In the genomic region with DNA sequence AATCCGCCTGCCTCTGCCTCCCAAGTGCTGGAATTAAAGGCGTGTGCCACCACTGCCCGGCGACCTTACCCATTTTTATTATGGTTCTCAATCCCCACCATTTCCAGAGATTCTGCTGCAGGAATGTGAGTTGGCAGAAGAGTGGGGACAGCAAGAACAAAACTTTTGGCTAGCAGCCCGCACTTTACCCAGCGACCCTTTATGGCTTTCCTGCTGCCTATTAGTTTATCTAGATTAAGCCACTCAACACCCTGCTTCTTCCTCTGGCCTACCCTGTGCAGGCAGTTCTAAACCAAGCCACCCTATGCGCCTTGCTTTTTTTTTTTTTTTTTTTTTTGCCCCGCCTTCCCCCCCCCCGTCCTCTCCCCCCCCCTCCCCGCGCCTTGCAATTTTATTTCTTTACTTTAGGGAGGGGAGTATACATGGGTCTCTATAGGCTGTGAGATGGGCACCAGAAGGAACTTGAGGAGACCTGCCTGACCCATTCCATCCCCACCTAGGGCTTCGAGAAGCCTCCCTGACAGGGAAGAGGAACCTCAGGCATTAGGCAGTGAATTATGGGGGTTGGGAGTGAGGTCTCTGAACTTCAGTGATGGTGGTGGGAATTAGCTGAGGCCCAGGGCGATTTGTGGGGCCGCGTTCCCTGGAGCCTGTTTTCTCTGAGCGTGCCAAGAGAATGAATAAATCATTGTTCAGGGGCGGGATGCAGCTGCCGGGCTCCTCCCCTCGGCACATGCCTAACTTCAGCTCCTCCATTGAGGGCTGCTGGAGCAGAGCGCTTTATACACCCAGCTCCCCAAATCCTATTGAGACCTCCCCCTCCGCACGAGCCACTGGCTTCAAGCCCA, we compare ENCODE assay signal across 9 mouse cellular contexts. TPM values are rescaled to one million over a fixed set of nuclear protein-coding genes. Genes with fewer than 3 reads are reported as not detected.
A peak's percentile ranks its signal among the peaks of the same experiment; 100 is the strongest.
DNase-seq lines count a peak whose midpoint lies in the region; ATAC-seq and TF ChIP-seq lines count a peak whose summit lies in the region.
"Had no signal": no experiment of that assay in that cellular context is flagged by ENCODE, and none has a peak within 500 bp of the region (broad histone marks: within the 10 kb centered on the region; RNA-seq: fewer than 3 reads in every experiment).

No protein-coding gene starts in this region.

- H3K9me3 ChIP-seq in heart, postnatal 0 days (replicated peaks; ENCODE audit: control insufficient read depth, low read length), result no peaks in the 10 kb centered on the region

- peak overlapping the region; percentile 15; the same call in 1 of the 2 replicates for H3K4me3 ChIP-seq in brown adipose tissue, adult 24 weeks (ENCODE audit: insufficient read depth, low read depth, low read length)
- H3K4me3 ChIP-seq in heart, postnatal 0 days (ENCODE audit: low read depth, low read length), result no peak overlapping the region
- H3K4me3 ChIP-seq: erythroblast, embryonic 14.5 days had no signal

- no peaks in the 10 kb centered on the region for H3K27me3 ChIP-seq in heart, postnatal 0 days (ENCODE audit: control insufficient read depth, insufficient read depth, low read length)

- no peak for TF ChIP-seq CTCF in heart, postnatal 0 days (IDR thresholded peaks at IDR 0.05; ENCODE audit: low read depth)

- no peak overlapping the region for H3K9ac ChIP-seq in heart, postnatal 0 days (replicated peaks; ENCODE audit: low read depth, low read length)

- no peak for ATAC-seq in heart, postnatal 0 days (ENCODE audit: insufficient read depth, low read depth)
- ATAC-seq in activated CD4-positive, CD25-positive, alpha-beta regulatory T cell, adult 4 months, result no peak

- WGBS in heart, postnatal 0 days, result 19% methylated on average over 20 of the region's 22 CpGs

- H3K4me2 ChIP-seq in heart, postnatal 0 days (ENCODE audit: low read depth, low read length), result peak overlapping the region; percentile 8; the same call in 1 of the 2 replicates

- H3K36me3 ChIP-seq in heart, postnatal 0 days (replicated peaks; ENCODE audit: control insufficient read depth, insufficient read depth, low read length), result no peaks in the 10 kb centered on the region

- TF ChIP-seq EP300 in heart, postnatal 0 days (IDR thresholded peaks at IDR 0.05; ENCODE audit: low read depth), result no peak

- no peak overlapping the region for H3K27ac ChIP-seq in brown adipose tissue, adult 24 weeks (replicated peaks; ENCODE audit: low read depth, low read length)
- no peak overlapping the region for H3K27ac ChIP-seq in heart, postnatal 0 days (ENCODE audit: low read depth)

- H3K4me1 ChIP-seq in brown adipose tissue, adult 24 weeks (ENCODE audit: control insufficient read depth, insufficient read depth, insufficient read length, low read length), result peaks cover 2% of the 10 kb centered on the region; the same call in 1 of the 2 replicates
- 0 out of 2 replicates have a peak, but pooled peaks cover 4% of the 10 kb centered on the region for H3K4me1 ChIP-seq in heart, postnatal 0 days (ENCODE audit: control insufficient read depth, insufficient read depth)

- peak; percentile 31 to 38 for DNase-seq in cerebellum, postnatal 10 days
- DNase-seq in cerebellum, adult 11-12 months, result no peak
- DNase-seq in heart, postnatal 0 days (ENCODE audit: low spot score), result peak; percentile 16
- peak; percentile 52 to 61 for DNase-seq in kidney, postnatal 36 days
- peak; percentile 3 for DNase-seq in lung, postnatal 25 days (ENCODE audit: low spot score)
- DNase-seq in testis, postnatal 10 days (ENCODE audit: low spot score), result peak; percentile 58

RNA-seq across cellular contexts. Expression of gene 5730409E04Rik, which starts 7.8 kb away (rescaled TPM):
- 7.2 and 8.1 TPM in 2 replicates for polyA plus RNA-seq in brown adipose tissue, adult 24 weeks (2012; ENCODE audit: insufficient read depth, insufficient read length, missing spikeins)
- total RNA-seq in heart, postnatal 0 days (2014; rRNA removed; ENCODE audit: low replicate concordance), result 3.4 and 5.8 TPM in 2 replicates
- 2.8 and 3.1 TPM in 2 replicates for polyA plus RNA-seq in heart, postnatal 0 days (2015; fragmentation: Nextera tagmentation; extraction: Ambion mirVana)
- polyA plus RNA-seq in activated CD4-positive, CD25-positive, alpha-beta regulatory T cell, adult 4 months (2017; shearing (Covaris generic)), result under 1 TPM; 0.17 to 0.34 TPM
- polyA plus RNA-seq: erythroblast, embryonic 14.5 days had no signal

RNA-seq across cellular contexts. Expression of gene Clspn, which starts 45.1 kb away (rescaled TPM):
- polyA plus RNA-seq in brown adipose tissue, adult 24 weeks (2012; ENCODE audit: insufficient read depth, insufficient read length, missing spikeins), result not detected in 2 replicates
- 6.9 and 12.9 TPM in 2 replicates for total RNA-seq in heart, postnatal 0 days (2014; rRNA removed; ENCODE audit: low replicate concordance)
- polyA plus RNA-seq in heart, postnatal 0 days (2015; fragmentation: Nextera tagmentation; extraction: Ambion mirVana), result 6.0 and 7.0 TPM in 2 replicates
- 1 to 10 TPM; 7.0 to 8.4 TPM for polyA plus RNA-seq in activated CD4-positive, CD25-positive, alpha-beta regulatory T cell, adult 4 months (2017; shearing (Covaris generic))
